In the genomic region with DNA sequence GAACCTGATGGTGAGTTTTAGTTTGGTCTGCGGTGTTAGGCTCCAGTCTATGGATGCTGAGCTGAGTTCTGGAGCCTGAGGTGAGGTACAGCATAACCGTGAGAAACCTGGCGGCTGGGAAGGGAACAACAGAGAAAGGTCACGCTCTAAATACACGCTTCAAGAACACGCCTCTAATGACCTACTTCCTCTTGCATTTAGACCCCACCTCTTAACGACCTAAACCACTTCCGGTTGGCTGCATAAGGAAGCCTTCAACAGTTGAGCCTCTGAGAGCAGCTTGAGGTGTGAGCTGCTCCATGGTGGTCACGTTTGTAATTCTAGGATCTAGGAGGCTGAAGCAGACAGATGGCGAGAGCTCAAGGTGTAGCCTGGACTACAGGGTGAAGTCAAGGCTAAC, we compare ENCODE assay signal across 33 mouse cellular contexts.
DNase-seq lines count a peak whose midpoint lies in the region; ATAC-seq lines count a peak whose summit lies in the region.
"Had no signal": no experiment of that assay in that cellular context is flagged by ENCODE, and none has a peak within 500 bp of the region (broad histone marks: within the 10 kb centered on the region; RNA-seq: fewer than 3 reads in every experiment).

No protein-coding gene starts in this region.

- no peaks in the 10 kb centered on the region for H3K36me3 ChIP-seq in midbrain, embryonic 11.5 days (ENCODE audit: control insufficient read depth, insufficient read depth, low read length)
- H3K36me3 ChIP-seq in midbrain, embryonic 14.5 days (ENCODE audit: control insufficient read depth, insufficient read depth, low read length), result no peaks in the 10 kb centered on the region
- no peaks in the 10 kb centered on the region for H3K36me3 ChIP-seq in splenic B cell, adult 2 months (ENCODE audit: control insufficient read depth, insufficient read depth, low read length, poor library complexity, severe bottlenecking)
- H3K36me3 ChIP-seq: embryonic facial prominence, embryonic 12.5 days; G1E; intestine, embryonic 15.5 days; liver, embryonic 12.5 days; midbrain, embryonic 15.5 days; neural tube, embryonic 12.5 days; stomach, embryonic 15.5 days had no signal

- 91% methylated on average over 10 of the region's 10 CpGs for WGBS in midbrain, embryonic 11.5 days
- 92% methylated on average over 10 of the region's 10 CpGs for WGBS in midbrain, embryonic 14.5 days

- H3K4me2 ChIP-seq in midbrain, embryonic 11.5 days, result no peak overlapping the region
- no peak overlapping the region for H3K4me2 ChIP-seq in midbrain, embryonic 14.5 days (ENCODE audit: low read length)
- H3K4me2 ChIP-seq: embryonic facial prominence, embryonic 12.5 days; intestine, embryonic 15.5 days; liver, embryonic 12.5 days; midbrain, embryonic 15.5 days; neural tube, embryonic 12.5 days; stomach, embryonic 15.5 days had no signal

- no peak overlapping the region for H3K9ac ChIP-seq in midbrain, embryonic 11.5 days (ENCODE audit: low read length)
- no peak overlapping the region for H3K9ac ChIP-seq in midbrain, embryonic 14.5 days (replicated peaks; ENCODE audit: low read length)
- H3K9ac ChIP-seq: embryonic facial prominence, embryonic 12.5 days; intestine, embryonic 15.5 days; liver, embryonic 12.5 days; liver, postnatal 0 days; midbrain, embryonic 15.5 days; neural tube, embryonic 12.5 days; stomach, embryonic 15.5 days had no signal

- no peak overlapping the region for H3K27ac ChIP-seq in midbrain, embryonic 11.5 days (ENCODE audit: low read depth, low read length)
- no peak overlapping the region for H3K27ac ChIP-seq in midbrain, embryonic 14.5 days (replicated peaks; ENCODE audit: low read depth, low read length)
- H3K27ac ChIP-seq: embryonic facial prominence, embryonic 12.5 days; intestine, embryonic 15.5 days; layer of hippocampus, adult 2 months; liver, embryonic 12.5 days; midbrain, embryonic 15.5 days; neural tube, embryonic 12.5 days; stomach, embryonic 15.5 days had no signal

- H3K4me3 ChIP-seq in midbrain, embryonic 11.5 days (ENCODE audit: low read depth, low read length), result no peak overlapping the region
- no peak overlapping the region for H3K4me3 ChIP-seq in midbrain, embryonic 14.5 days (replicated peaks; ENCODE audit: low read depth, low read length)
- H3K4me3 ChIP-seq: embryonic facial prominence, embryonic 12.5 days; intestine, embryonic 15.5 days; layer of hippocampus, adult 2 months; liver, embryonic 12.5 days; midbrain, embryonic 15.5 days; neural tube, embryonic 12.5 days; stomach, embryonic 15.5 days had no signal

- DNase-seq in midbrain, embryonic 11.5 days (ENCODE audit: low spot score, missing footprints), result peak; percentile 64
- no peak for DNase-seq in midbrain, embryonic 14.5 days
- peak; percentile 48 for DNase-seq in ZHBTc4 (ENCODE audit: low read depth, low spot score)
- peak; percentile 36 for DNase-seq in splenic B cell, adult 2 months (ENCODE audit: low read depth, low spot score)
- no peak for DNase-seq in cerebellum, postnatal 10 days
- DNase-seq in cerebellum, postnatal 36 days, result no peak
- no peak for DNase-seq in heart, adult 18-20 months
- DNase-seq: adrenal gland, postnatal 10 days; cerebellum, postnatal 14 days; embryo, embryonic 11 days; gastrocnemius, postnatal 25 days; heart, postnatal 14 days; kidney, adult 2 months; kidney, postnatal 36 days; left cerebral cortex, postnatal 4 days; liver, postnatal 0 days; lung, postnatal 36 days; right cerebral cortex, postnatal 14 days; thymus, postnatal 14 days had no signal

- no peaks in the 10 kb centered on the region for H3K4me1 ChIP-seq in midbrain, embryonic 11.5 days (ENCODE audit: control insufficient read depth, insufficient read depth, low read length)
- H3K4me1 ChIP-seq in midbrain, embryonic 14.5 days (ENCODE audit: control insufficient read depth, insufficient read depth, low read length), result no peaks in the 10 kb centered on the region
- H3K4me1 ChIP-seq: embryonic facial prominence, embryonic 12.5 days; intestine, embryonic 15.5 days; liver, embryonic 12.5 days; midbrain, embryonic 15.5 days; neural tube, embryonic 12.5 days; stomach, embryonic 15.5 days had no signal

- H3K9me3 ChIP-seq in midbrain, embryonic 11.5 days (ENCODE audit: control insufficient read depth, low read length), result no peaks in the 10 kb centered on the region; the same call in 1 of the 2 replicates
- H3K9me3 ChIP-seq in midbrain, embryonic 14.5 days (ENCODE audit: control insufficient read depth, low read length), result no peaks in the 10 kb centered on the region
- H3K9me3 ChIP-seq: embryonic facial prominence, embryonic 12.5 days; intestine, embryonic 15.5 days; liver, embryonic 12.5 days; midbrain, embryonic 15.5 days; neural tube, embryonic 12.5 days; stomach, embryonic 15.5 days had no signal

- H3K27me3 ChIP-seq in midbrain, embryonic 11.5 days (ENCODE audit: control insufficient read depth, insufficient read depth, low read length), result no peaks in the 10 kb centered on the region
- no peaks in the 10 kb centered on the region for H3K27me3 ChIP-seq in midbrain, embryonic 14.5 days (ENCODE audit: control insufficient read depth, insufficient read depth, low read length)
- no peaks in the 10 kb centered on the region for H3K27me3 ChIP-seq in splenic B cell, adult 2 months (ENCODE audit: control insufficient read depth, insufficient read depth, low read length, poor library complexity, severe bottlenecking)
- H3K27me3 ChIP-seq: CH12.LX; embryonic facial prominence, embryonic 12.5 days; intestine, embryonic 15.5 days; liver, embryonic 12.5 days; midbrain, embryonic 15.5 days; neural tube, embryonic 12.5 days; Patski; stomach, embryonic 15.5 days had no signal

- no peak for ATAC-seq in midbrain, embryonic 11.5 days (ENCODE audit: low FRiP score)
- no peak for ATAC-seq in midbrain, embryonic 14.5 days (ENCODE audit: low FRiP score, low TSS enrichment)
- ATAC-seq in megakaryocyte progenitor cell, adult 5-6 weeks (replicated peaks; ENCODE audit: poor library complexity), result peak; percentile 63
- ATAC-seq: activated CD4-positive, CD25-positive, alpha-beta regulatory T cell, adult 4 months; forebrain, embryonic 14.5 days; hindbrain, embryonic 16.5 days; intestine, embryonic 15.5 days; liver, embryonic 12.5 days; liver, postnatal 0 days; midbrain, embryonic 15.5 days; Patski had no signal

Comparison
In these comparisons a context has a peak if more than half of its experiments do, and no peak if none do; other contexts are left out.
1. DNase-seq: peak in midbrain, embryonic 11.5 days (single experiment), ZHBTc4 (single experiment) and splenic B cell, adult 2 months (single experiment); none in midbrain, embryonic 14.5 days (single experiment), cerebellum, postnatal 10 days (0 of 2), cerebellum, postnatal 36 days (0 of 2) and heart, adult 18-20 months (0 of 2).